Mouse (Mus musculus) kidney, adult 2 months (tissue): ENCODE measurements around the gene Zic2.
"Not testable (repeated sequence)": the region's sequence is repeated elsewhere in the genome, so short reads cannot be mapped to it uniquely, and the experiment has no call there.

Source experiments
- CTCF ChIP-seq: fragments of 200-500 bp; conservative IDR thresholded peaks from 2 replicates; pipeline ENCODE4 v1.5.1; 2011; ENCODE audit warnings: low read depth, mild to moderate bottlenecking, control low read depth, low read length, moderate library complexity, mixed read lengths; ENCODE audit not compliant: insufficient read depth, insufficient read length
- POLR2A ChIP-seq: fragments of 200-500 bp; IDR thresholded peaks from one replicate; pipeline ENCODE4 v1.6.1; 2011; ENCODE audit warnings: low read depth, low read length, control low read depth

GRCm38 (mm10) chr14:122463734-122464341 lies 11.4 kb upstream of the Zic2 start:
- TF ChIP-seq POLR2A, CTCF: not testable (repeated sequence)
